Mouse (Mus musculus) stomach, postnatal 0 days (tissue): Measurements from ENCODE around the gene Zbed5. TPM values are rescaled to one million over a fixed set of nuclear protein-coding genes. Genes with fewer than 3 reads are reported as not detected.

Experiments
- ATAC-seq: fragments of 200-750 bp; cut with Nextera tagmentation; 2 replicates; pipeline ENCODE4 v1.8.0; 2017; ENCODE audit not compliant: low FRiP score, low TSS enrichment
- DNase-seq: peaks from one replicate; pipeline ENCODE4 v3.0.0-alpha.2; 2016; ENCODE audit warnings: low spot score
- H3K27ac ChIP-seq: fragments of 300-500 bp; sonication (generic); replicated peaks from 2 replicates; pipeline ENCODE4 v1.5.1; 2014; ENCODE audit warnings: mild to moderate bottlenecking, control low read depth
- H3K27me3 ChIP-seq: fragments of 300-500 bp; sonication (generic); 2 replicates; pipeline ENCODE4 v1.6.1; 2014; ENCODE audit warnings: low read length; ENCODE audit not compliant: control insufficient read depth, insufficient read depth
- H3K36me3 ChIP-seq: fragments of 300-500 bp; sonication (generic); 2 replicates; pipeline ENCODE4 v1.6.1; 2014; ENCODE audit warnings: low read length, mixed read lengths; ENCODE audit not compliant: control insufficient read depth, insufficient read depth
- H3K4me1 ChIP-seq: fragments of 300-500 bp; sonication (generic); replicated peaks from 2 replicates; pipeline ENCODE4 v1.6.1; 2014; ENCODE audit warnings: antibody characterized with exemption; ENCODE audit not compliant: control insufficient read depth, insufficient read depth
- H3K4me2 ChIP-seq: fragments of 300-500 bp; sonication (generic); replicated peaks from 2 replicates; pipeline ENCODE4 v1.6.1; 2014; ENCODE audit warnings: low read depth, mild to moderate bottlenecking, control low read depth, moderate library complexity
- H3K4me3 ChIP-seq: fragments of 300-500 bp; sonication (generic); 2 replicates; pipeline ENCODE4 v1.5.1; 2014; ENCODE audit warnings: low read depth, low read length, control low read depth
- H3K9ac ChIP-seq: fragments of 300-500 bp; sonication (generic); 2 replicates; pipeline ENCODE4 v1.6.1; 2014; ENCODE audit warnings: mild to moderate bottlenecking, low read length, control low read depth, mixed read lengths
- H3K9me3 ChIP-seq: fragments of 300-500 bp; sonication (generic); 2 replicates; pipeline ENCODE4 v1.6.1; 2016; ENCODE audit warnings: low read length; ENCODE audit not compliant: control insufficient read depth
- CTCF ChIP-seq: IDR thresholded peaks from 2 replicates; pipeline ENCODE4 v1.5.1; 2016; ENCODE audit warnings: antibody characterized with exemption, low read depth, mild to moderate bottlenecking, moderate library complexity
- EP300 ChIP-seq: optimal IDR thresholded peaks from 2 replicates; pipeline ENCODE3; 2016; ENCODE audit warnings: antibody characterized with exemption
- WGBS: fragments of 180-500 bp; shearing (Covaris S2); extraction: QIAGEN DNeasy Blood & Tissue Kit; methylation state at CpG from one replicate; pipeline ENCODE4 v1.1.7; 2014; 5-methylcytosine and 5-hydroxymethylcytosine counted together
- polyA plus RNA-seq: library from polyadenylated mRNA; unstranded; fragments of >200 nt; fragmentation: Nextera tagmentation; extraction: Ambion mirVana; gene quantifications from 2 replicates; pipeline ENCODE4 v1.2.1, GENCODE M21; 2015

Zbed5 gene
- polyA plus RNA-seq, 1 experiment from 2014 or later, result 2.6 TPM

DNA sequence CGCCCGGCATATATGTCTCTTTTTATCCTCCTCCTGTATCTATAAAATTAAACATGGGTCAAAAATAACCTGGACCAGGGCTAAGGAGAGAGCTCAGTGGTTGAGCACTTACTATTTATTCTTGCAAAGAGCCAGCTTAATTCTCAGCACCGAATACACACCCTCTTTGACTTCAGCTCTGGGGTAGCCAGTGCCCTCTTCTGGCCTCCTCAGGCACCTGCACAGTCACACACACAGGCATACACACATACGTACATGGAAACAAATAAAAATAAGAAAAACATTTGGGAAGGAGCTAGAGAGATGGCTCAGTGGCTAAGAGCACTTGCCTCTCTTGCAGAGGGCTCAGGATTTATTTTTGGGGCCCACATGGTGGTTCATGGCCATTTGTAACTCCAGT, 26.4 kb downstream of the Zbed5 start:
- DNase-seq, result no peak
- no peak for TF ChIP-seq EP300
- no peak for TF ChIP-seq CTCF
- Histone ChIP-seq H3K4me3 (no peak overlapping the region), H3K27me3 (no peaks in the 10 kb centered on the region), H3K27ac (no peak overlapping the region), H3K36me3 (no peaks in the 10 kb centered on the region), H3K4me1 (no peaks in the 10 kb centered on the region), H3K9me3 (no peaks in the 10 kb centered on the region), H3K9ac (no peak overlapping the region), H3K4me2 (no peak overlapping the region)
- ATAC-seq, result no peak
- 92% methylated on average over 4 of the region's 4 CpGs for WGBS

DNA sequence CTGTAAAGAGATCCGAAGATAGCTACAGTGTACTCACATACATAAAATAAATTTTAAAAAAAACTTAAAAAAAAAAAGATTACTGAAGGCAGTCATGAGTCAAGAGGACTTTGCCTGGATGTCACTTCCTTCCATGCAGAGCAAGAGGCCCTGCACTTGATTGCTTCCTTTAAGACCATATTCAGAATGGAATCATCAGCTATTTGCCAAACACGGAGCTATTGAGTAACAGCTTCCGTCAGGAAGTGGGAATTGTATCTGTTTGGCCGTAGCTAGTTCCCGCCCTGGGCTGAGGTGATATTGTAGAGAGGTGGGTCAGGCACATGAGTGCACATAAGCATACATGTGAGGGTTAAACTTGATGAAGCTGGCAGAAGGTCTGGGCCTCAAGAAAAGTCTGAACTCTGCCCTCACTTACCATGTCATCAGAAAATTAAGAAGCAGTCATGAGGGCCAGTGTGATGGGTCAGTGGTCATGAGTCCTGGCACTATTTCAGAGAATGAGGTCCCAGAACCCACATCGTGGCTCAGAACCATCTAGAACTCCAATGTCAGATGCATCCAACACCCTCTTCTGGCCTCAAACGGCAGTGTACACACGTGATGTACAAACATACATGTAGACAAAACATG, 29.4 kb downstream of the Zbed5 start:
- no peaks in the 10 kb centered on the region for H3K36me3 ChIP-seq
- WGBS, result 72% methylated on average over 8 of the region's 8 CpGs
- TF ChIP-seq EP300 (no peak), CTCF (no peak)
- ATAC-seq, result peak; percentile 75; the same call in 1 of the 2 replicates
- H3K4me1 ChIP-seq, result no peaks in the 10 kb centered on the region
- H3K9me3 ChIP-seq, result no peaks in the 10 kb centered on the region
- no peak overlapping the region for H3K9ac ChIP-seq
- no peak for DNase-seq
- no peak overlapping the region for H3K4me3 ChIP-seq
- no peak overlapping the region for H3K4me2 ChIP-seq
- no peak overlapping the region for H3K27ac ChIP-seq
- no peaks in the 10 kb centered on the region for H3K27me3 ChIP-seq

DNA sequence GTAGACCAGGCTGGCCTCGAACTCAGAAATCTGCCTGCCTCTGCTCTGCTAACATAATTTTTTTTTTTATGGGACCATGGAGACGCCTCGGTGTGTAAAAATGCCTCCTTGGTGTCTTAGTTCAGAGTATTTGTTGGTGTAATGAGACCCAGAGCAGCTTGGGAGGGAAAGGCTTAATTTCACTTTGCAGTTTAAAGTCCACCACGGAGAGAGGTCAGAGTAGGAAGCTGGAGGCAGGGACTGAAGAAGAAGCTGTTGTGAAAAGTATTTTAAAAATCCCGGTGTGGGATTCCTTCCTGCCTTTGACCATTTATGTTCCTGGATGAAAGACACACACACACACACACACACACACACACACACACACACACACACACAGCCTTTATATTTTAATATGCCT, 30.4 kb downstream of the Zbed5 start:
- TF ChIP-seq CTCF (no peak), EP300 (no peak)
- 71% methylated on average over 5 of the region's 5 CpGs for WGBS
- Histone ChIP-seq H3K9ac (no peak overlapping the region), H3K9me3 (no peaks in the 10 kb centered on the region), H3K4me2 (no peak overlapping the region), H3K36me3 (no peaks in the 10 kb centered on the region), H3K27me3 (no peaks in the 10 kb centered on the region), H3K27ac (no peak overlapping the region), H3K4me3 (no peak overlapping the region), H3K4me1 (no peaks in the 10 kb centered on the region)
- ATAC-seq, result no peak
- no peak for DNase-seq

DNA sequence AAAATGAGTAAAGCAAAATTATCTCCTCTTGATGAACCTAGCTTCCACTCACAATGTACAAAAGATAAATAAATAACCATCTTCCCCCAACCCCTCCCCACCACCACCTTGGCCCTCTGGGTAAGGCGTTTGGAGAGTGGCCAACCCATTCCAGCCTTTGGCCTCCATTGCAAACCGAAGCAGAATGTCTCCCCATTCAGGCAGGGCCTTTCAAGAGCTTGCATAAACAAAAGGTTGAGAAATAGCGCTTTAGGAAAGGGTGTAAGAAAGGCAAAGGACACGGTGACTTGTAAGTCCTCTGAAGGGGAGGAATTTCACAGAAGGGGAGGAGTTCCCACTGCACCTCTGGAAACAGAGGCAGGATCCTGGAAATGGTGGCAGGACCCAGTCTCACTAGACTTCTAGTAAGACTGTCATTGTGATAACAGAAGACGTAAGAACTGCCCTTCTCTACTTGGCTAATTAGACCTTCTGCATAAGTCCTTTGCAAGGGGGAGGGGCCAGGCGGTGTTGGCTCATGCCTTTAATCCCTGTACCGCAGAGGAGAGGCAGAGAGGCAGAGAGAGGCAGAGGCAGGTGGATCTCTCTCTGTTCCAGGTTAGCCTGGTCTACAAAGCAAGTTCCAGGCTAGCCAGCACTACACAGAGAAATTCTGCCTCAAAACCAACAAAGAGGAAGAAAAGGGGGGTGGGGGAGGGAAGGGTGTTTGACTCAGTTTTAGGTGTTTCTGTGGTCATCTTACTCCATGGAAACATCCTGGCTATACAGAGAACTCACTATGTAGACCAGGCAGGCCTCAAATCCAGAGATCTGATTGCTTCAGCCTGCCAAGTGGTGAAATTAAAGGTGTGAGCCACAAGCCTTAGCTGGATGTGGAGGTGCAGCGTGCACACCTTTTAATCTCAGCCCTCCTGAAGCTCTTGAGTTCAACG, 34.7 kb downstream of the Zbed5 start:
- TF ChIP-seq EP300 (no peak), CTCF (no peak)
- 35% methylated on average over 9 of the region's 9 CpGs for WGBS

DNA sequence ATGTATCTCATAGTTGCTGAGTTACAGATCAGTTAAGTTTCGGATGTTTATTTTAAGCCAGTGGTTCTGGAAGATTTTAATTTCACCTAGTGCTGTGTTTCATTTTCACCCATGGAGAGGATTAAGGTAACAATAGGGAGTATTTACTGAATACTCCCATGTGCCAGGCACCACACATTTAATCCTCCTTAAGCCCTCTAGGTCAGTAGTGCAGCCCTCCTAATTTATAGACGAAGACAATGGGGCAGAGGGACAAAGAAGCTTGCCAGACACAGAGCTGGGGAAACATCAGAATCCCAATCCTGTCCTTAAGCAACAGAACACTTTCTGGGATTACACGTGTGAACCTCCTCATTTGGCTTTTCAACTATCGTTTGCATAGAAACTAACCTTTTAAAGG, 41.4 kb downstream of the Zbed5 start:
- Histone ChIP-seq H3K9me3 (no peaks in the 10 kb centered on the region), H3K4me1 (no peaks in the 10 kb centered on the region), H3K4me3 (no peak overlapping the region), H3K4me2 (no peak overlapping the region), H3K9ac (no peak overlapping the region), H3K27ac (no peak overlapping the region), H3K27me3 (no peaks in the 10 kb centered on the region), H3K36me3 (no peaks in the 10 kb centered on the region)
- ATAC-seq, result no peak
- 50% methylated on average over 4 of the region's 4 CpGs for WGBS
- no peak for DNase-seq
- no peak for TF ChIP-seq EP300
- no peak for TF ChIP-seq CTCF

More for the DNA sequence above, 34.7 kb downstream of the Zbed5 start:
- H3K4me3 ChIP-seq, result no peak overlapping the region
- no peak overlapping the region for H3K4me2 ChIP-seq
- H3K4me1 ChIP-seq, result no peaks in the 10 kb centered on the region
- DNase-seq (peak; percentile 27), ATAC-seq (peak; percentile 59)
- no peak overlapping the region for H3K9ac ChIP-seq
- H3K27me3 ChIP-seq, result no peaks in the 10 kb centered on the region
- no peaks in the 10 kb centered on the region for H3K36me3 ChIP-seq
- H3K9me3 ChIP-seq, result no peaks in the 10 kb centered on the region
- no peak overlapping the region for H3K27ac ChIP-seq

DNA sequence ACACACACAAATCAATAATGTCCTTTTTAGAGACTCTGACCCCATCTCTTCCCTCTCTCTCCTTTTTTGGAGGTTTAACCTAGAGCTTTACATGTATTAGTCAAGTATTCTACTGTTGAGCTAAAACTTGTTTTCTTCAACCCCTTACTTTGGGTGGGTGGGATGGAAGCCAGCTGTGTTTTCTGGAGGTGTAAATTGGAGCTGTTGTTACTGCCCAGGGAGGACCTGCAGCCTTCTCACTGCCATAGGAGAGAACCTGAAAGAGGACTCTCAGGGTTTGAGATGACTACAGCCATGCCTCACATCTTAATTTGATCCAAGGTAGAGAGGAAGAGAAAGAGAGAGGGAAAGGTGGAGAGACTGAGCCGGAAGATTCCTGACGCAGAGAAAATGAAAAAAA, 44.8 kb downstream of the Zbed5 start:
- Histone ChIP-seq H3K4me1 (no peaks in the 10 kb centered on the region), H3K27ac (no peak overlapping the region), H3K36me3 (no peaks in the 10 kb centered on the region), H3K27me3 (no peaks in the 10 kb centered on the region), H3K4me3 (no peak overlapping the region), H3K9ac (no peak overlapping the region), H3K4me2 (no peak overlapping the region), H3K9me3 (no peaks in the 10 kb centered on the region)
- TF ChIP-seq EP300 (no peak), CTCF (no peak)
- ATAC-seq, result no peak
- WGBS, result 32% methylated on average over 2 of the region's 2 CpGs
- no peak for DNase-seq
